Mouse (Mus musculus): Measurements from ENCODE around the gene Olfr1441.

The Olfr1441 gene

DNA sequence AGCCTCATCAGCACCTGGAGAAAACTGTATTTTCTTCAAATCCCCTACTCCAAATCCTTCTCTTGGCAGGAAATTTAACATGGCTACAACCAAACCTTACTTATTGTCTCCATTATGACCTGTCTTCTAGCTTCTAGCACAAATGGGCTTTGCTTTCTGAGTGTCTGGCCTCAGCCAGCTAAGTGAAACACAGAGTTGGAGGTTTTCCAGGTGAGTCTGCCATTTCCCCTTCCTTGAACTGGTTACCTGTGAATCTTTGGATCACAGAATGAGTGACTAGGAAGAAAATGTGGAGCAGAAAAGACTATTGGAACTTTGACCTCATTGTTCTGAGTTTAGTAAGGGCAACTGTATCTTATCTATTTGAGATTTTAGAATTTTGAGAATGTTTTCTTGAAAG is at the start of gene Olfr1441:
Olfr1441 (plus strand) TSS at position 73 of the 400 bp plus-strand sequence.
- in situ Hi-C loops (cut with MboI; ENCODE audit: unreplicated experiment in 2 of 2): loop anchor here (10.0 to 25.0 kb wide), 4 partner anchors 633 to 1395 kb away; partner anchors contain the start of genes Ms4a6d (in 2 of the 2), Ms4a2 (in 1 of the 2) and Olfr1499 (in 1 of the 2)

DNA sequence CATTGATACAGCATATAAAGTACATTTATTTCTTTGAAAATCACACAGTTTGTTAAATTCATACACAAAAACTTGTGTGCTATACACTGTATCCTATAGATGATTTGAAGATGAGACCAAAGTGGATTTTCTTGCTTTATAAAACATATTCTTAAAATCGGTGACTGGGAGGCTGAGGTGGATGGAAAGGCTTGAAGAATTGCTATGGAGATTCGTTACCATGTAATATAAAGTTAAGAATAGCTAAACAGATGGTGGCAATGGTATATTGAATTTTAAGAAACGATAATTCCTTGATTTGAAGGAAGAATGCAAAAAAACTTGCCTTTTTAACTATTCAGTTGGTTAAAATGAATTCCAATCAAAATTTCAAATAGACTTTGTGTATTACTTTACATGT is 44.2 kb upstream of the Olfr1441 start:
- in situ Hi-C loops (cut with MboI; ENCODE audit: unreplicated experiment in 2 of 2): no loop called here

DNA sequence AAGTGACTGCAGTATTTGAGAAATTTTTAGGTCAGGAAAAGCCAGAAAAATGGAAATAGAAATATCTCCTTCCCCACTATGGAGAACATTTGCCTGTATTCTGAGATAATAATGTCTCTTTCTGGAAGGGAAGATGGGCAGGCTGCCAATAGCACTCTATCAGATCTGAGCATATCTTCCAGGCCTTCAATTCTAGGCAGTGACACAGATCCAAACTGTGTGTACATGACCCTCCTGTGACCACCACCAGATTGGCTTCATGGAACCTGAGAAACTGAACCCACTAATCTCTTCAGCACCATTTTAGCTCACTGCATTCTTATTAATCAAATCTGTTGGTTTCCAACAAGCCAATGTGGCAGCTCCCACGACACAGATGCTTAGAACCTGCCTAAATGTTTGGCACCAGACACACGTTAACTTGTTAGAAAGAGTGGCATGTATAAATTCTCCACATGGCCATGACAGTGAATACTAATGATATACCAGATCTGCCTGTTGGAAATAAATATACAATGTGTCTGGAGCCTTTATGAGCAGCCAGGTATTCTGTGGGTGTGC is 42.7 kb upstream of the Olfr1441 start:
- in situ Hi-C loops (cut with MboI; ENCODE audit: unreplicated experiment in 2 of 2): no loop called here

DNA sequence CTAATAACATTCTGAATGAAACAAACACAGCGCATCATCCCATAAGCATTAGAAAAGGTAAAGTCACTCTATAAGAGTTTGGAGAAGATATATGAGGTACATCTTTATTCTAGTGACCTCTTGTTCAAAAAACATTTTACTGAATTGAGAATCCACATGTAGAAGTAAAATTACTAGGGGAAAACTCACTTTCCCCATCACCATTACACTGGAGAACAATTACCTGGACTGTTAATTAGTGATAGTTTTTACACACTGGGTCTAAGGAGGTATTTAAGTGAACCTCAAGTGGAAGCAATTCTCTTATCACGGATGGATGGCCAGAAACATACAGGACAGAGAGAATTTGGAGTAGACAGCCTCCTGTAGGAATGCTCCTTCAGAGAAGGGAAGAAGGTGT is 30.3 kb upstream of the Olfr1441 start, which contains the start of gene Olfr1440:
Olfr1440 (plus strand) TSS at position 301 of the 400 bp plus-strand sequence.
- in situ Hi-C loops (cut with MboI; ENCODE audit: unreplicated experiment in 2 of 2): no loop called here

DNA sequence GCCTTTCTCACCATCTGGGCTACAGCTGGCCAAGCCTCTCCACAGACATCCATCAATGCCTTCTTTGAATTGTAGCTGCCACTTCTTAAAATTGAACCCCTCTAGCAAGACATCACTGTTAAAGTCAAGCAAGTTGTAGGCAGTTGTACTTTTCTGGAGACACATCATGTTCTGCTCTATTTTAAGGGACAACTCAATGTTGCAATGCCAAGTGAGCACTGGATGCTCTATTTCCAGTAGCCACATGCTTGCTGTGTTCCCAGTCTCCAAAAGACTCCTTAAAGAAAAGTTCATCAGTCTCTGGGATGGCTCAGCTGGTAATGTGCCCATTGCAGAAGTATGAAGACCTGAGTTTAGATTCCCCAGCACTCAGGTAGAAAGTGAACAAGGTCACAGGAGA is 3.5 kb upstream of the Olfr1441 start:
- in situ Hi-C loops (cut with MboI; ENCODE audit: unreplicated experiment in 2 of 2): loop anchor here (10.0 to 25.0 kb wide), 4 partner anchors 629 to 1399 kb away; partner anchors contain the start of genes Ms4a6d (in 2 of the 2), Ms4a2 (in 1 of the 2) and Olfr1499 (in 1 of the 2)

DNA sequence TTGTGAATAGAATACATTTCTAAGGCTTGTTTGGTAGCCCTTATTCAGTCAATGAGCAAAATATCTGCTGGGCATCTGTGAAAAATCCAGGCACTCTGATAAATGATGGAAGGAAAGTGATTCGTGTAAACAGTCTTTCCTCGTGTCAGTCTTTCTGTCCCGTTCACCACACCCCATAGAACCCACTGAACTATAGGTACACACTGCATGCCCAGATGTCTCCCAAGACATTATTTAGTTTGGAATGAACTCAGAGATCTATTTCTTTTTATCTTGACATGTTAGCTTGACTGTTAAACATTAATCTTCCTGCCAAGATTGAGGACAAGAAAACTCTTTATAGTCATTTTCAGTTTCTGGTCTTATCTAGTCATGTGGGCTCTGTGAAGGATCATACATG is 1.1 kb downstream of the Olfr1441 start:
- in situ Hi-C loops (cut with MboI; ENCODE audit: unreplicated experiment in 2 of 2): loop anchor here (10.0 to 25.0 kb wide), 4 partner anchors 634 to 1394 kb away; partner anchors contain the start of genes Ms4a6d (in 2 of the 2), Ms4a2 (in 1 of the 2) and Olfr1499 (in 1 of the 2)

DNA sequence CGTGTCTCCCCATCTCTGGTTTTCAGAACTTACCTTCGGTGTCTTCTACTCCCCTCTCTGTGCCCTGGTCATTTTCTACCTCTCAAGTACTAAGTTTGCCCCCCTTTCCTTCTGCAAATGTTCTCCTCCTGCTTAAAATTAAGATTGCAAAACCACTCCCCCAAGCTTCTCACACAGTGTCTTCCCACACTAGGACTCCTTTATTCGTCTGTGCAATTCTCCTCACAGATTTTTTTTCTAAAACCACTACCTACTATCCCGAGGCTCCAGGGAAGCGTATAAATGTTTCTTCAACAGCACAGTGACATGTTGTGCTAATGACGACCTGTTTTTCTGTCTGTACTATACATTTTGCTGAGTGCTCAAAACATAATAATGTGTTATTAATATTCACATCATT is 3.3 kb downstream of the Olfr1441 start:
- in situ Hi-C loops (cut with MboI; ENCODE audit: unreplicated experiment in 2 of 2): loop anchor here (10.0 to 25.0 kb wide), 4 partner anchors 286 to 1392 kb away; partner anchors contain the start of genes Ms4a2 (in 1 of the 2), Ms4a6d (in 1 of the 2) and Olfr1499 (in 1 of the 2)

DNA sequence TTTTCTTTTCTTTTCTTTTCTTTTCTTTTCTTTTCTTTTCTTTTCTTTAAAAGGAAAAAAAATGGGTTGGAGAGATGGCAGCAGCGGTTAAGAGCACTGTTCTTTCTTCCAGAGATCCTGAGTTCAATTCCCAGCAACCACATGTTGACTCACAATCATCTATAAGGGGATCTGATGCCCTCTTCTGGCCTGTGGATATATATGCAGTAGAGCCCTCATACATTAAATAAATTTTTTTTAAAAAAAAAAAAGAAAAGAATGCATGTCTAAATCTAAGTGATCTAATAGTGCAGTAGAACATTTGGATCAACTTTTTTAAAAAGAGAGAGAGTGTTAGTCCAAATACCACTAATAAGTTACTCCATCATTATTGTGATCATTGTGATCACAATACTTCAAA is 4.4 kb downstream of the Olfr1441 start:
- in situ Hi-C loops (cut with MboI; ENCODE audit: unreplicated experiment in 2 of 2): loop anchor here (10.0 to 25.0 kb wide), 4 partner anchors 287 to 1391 kb away; partner anchors contain the start of genes Ms4a2 (in 1 of the 2), Ms4a6d (in 1 of the 2) and Olfr1499 (in 1 of the 2)

DNA sequence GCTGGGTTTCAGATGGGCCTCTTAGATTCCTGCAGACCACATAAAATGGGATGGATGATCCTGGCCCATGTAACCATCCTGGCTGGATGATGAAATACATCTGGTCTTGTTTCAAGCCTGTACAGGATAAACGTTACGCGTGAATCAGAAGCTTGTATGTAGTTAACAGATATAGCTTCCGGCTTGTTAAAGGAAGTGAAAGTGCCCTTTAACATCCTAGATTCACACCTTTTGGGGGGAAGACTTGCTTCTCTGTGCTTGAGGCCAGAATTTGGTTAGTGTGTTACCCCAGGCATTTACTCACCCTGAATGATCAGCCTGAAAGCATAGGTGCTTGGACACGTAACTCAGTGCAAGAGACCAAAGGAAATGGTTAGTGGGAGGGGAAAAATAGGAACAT is 9.9 kb downstream of the Olfr1441 start:
- in situ Hi-C loops (cut with MboI; ENCODE audit: unreplicated experiment in 2 of 2): loop anchor here (10.0 to 25.0 kb wide), 3 partner anchors 292 to 640 kb away; no protein-coding TSS in a partner anchor

DNA sequence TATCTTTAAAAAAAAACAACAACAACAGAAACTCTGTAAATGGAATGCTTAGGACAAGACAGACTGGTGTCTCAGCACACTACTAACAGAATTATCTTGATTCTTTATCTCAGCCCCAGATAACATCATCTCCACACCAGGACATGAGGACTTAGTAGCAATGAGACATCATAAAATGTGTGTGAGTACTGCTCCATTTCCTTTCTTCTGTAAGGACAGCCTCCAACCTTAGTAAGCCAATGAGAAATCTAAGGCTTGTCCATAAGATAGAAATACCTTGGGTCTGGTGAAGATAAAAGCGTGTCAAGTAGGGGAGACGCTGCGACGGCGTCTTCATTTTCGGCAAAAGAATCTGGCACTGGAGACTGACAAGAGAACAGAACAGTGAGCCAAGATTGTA is 10.4 kb downstream of the Olfr1441 start, which contains the start of gene Pfpl:
Pfpl (plus strand) TSS at position 301 of the 400 bp plus-strand sequence.
- in situ Hi-C loops (cut with MboI; ENCODE audit: unreplicated experiment in 2 of 2): loop anchor here (10.0 to 25.0 kb wide), 3 partner anchors 293 to 640 kb away; no protein-coding TSS in a partner anchor

DNA sequence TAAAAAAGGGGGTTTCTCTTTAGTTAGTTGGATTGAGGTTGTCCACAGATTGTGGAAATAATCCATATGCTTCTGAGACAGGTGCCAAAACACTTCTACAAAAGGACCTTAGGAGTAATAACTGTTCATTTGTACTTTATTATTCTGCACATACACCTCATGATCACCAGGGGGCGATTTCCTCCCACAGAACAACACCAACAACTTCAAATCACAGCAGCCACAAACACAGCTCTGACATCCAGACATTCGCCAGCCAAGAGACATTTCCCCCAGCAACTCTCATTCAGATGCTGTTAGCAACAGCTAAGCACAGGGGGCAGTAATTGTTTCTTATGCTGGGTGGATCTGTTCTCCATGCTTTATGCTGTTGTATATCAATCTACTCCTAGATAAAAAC is 15.8 kb downstream of the Olfr1441 start:
- in situ Hi-C loops (cut with MboI; ENCODE audit: unreplicated experiment in 2 of 2): loop anchor here (5.0 to 25.0 kb wide), 6 partner anchors 34 to 646 kb away; partner anchors contain the start of gene Dtx4 (in 1 of the 2)

DNA sequence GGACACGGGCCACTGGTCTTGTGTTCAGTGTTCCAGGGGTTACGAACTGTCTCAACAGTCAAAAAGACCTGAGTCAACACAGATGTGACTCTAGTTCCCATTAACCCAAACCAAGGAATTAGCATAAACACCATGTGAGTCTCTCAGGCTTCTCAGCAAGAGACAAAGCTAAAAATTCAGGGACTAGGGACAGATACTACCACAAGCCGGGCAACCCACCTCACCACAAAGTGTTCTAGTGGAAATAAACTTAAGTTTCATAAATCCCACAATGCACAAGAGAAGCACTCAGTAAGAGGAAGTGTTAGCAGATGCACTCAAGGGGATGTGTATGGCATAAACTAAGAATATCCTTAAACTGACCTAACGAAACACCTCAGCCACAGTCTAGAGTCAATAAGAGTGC is 17.8 kb downstream of the Olfr1441 start:
- in situ Hi-C loops (cut with MboI; ENCODE audit: unreplicated experiment in 2 of 2): loop anchor here (10.0 to 25.0 kb wide), 2 partner anchors 420 to 648 kb away; no protein-coding TSS in a partner anchor

DNA sequence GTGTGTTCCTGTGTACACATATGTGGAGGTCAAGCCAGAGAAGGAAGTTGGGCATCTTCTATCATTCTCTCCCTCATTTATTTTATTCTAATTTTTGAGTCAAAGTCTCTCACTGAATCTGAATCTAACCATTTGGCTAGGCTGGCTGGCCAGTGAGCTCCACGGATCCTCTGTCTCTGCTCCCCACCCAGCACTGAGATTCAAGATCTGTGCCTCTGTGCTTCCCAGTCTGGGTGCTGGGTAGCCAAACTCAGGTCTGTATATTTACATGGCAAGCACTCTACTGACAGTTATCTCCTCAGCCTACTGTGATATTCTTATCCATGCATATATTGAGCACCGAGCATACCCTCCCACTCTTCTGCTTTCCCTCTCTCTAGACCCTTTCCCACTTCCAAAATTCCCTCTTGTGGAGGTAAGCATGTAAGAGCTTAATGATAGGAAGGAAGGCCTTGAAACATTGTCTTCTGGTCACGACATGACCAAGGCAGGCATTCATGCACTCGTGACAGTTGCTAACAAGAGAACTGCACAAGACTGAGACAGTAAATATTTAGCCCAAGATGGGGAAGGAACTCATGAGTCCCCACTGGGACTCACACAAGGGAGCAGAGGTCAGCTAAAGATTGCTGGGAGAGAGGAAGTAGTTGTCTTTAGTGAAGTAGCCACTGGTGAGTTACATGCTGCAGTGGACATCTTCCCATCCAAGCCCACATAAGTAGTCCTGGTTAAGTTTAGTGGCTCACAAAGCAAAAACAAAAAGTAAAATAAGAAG is 18.7 kb downstream of the Olfr1441 start:
- in situ Hi-C loops (cut with MboI; ENCODE audit: unreplicated experiment in 2 of 2): loop anchor here (10.0 to 25.0 kb wide), 2 partner anchors 421 to 649 kb away; no protein-coding TSS in a partner anchor

DNA sequence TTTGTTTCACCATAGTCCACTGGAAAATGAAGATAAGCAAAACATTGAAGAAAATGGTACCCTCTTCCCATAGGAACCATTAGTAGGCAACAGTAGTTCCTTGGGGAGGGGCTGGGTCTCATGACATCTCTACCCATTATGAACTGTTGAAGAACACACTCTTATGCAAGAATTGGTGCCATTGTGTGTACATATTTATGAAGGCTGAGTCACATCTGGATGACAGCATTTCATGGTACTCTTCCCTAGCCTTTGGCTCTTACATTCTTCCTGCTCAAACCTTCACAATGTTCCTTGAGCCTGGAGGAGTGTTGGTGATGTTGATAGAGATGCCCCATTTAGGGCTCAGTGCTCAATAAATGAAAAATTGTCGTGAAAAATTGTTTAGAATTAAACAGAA is 22.3 kb downstream of the Olfr1441 start:
- in situ Hi-C loops (cut with MboI; ENCODE audit: unreplicated experiment in 2 of 2): loop anchor here (10.0 to 25.0 kb wide), 2 partner anchors 425 to 652 kb away; no protein-coding TSS in a partner anchor

DNA sequence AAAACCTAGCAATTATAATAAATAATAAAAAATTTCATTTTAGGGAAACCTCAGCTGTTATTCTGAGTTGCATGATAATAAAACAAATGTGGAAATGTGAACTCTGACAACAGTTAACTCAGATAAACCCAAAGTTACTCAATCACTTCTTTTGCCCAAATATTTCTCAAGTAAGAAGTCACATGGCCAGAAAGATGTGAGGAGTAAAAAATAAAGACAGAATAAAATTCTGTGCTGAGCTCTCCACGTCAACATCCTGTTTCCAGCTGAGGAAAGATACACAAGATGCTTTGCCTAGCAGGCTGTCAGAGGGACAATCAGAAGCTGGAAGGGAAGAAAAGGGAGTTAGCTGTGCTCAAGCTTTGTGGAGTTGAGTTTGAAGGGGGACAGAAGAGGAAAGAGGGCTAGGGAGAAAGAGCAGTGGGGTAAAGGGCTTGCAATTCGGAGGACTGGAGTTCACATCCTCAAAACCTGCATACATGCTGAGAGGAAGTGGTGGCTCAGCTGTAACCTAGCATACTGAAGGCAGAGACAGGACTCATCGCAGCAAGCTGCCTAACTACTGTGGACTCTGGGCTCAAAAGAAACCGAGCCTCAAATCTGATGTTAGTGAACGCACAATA is 23.0 kb downstream of the Olfr1441 start:
- in situ Hi-C loops (cut with MboI; ENCODE audit: unreplicated experiment in 2 of 2): loop anchor here in 1 of 2 experiments (25.0 kb wide), 1 partner anchor 653 kb away; no protein-coding TSS in a partner anchor

DNA sequence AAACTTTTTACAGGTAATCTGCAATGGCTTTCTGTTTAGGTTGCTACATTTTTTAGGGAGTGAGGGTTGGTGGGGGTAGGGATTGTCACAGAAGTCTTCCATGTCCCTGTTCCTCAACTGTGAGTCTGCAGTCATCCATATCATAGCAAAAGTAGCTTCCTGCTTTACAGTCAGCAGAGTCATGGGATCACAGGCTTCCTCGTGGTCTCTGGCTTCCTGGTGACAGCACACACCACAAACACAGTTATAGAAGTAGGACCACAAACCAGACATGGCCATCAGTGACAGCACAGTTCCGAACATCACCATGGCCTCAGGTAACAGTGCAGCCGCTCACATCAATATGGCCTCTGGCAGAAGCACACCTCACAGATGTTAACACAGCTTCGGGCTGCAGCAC is 25.3 kb downstream of the Olfr1441 start:
- in situ Hi-C loops (cut with MboI; ENCODE audit: unreplicated experiment in 2 of 2): loop anchor here in 1 of 2 experiments (25.0 kb wide), 1 partner anchor 655 kb away; no protein-coding TSS in a partner anchor

DNA sequence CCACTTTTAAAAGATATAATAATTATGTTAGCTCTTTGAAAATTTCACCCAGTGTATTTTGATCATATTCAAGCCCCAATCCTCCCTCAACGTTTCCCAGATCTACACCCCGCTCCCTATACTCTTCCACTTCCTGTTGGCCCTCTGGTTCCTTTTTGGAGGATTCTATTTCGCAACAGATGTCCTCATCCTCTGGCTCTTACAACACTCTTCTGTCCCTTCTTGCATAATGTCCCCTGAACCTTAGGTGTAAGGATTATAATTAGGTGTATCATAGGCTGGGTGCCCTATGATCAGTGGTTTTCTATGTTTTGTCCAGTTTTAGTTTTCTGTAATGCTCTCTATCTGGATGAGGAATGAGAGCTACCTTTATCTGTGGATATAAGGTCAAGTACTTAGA is 27.8 kb downstream of the Olfr1441 start:
- in situ Hi-C loops (cut with MboI; ENCODE audit: unreplicated experiment in 2 of 2): loop anchor here in 1 of 2 experiments (25.0 kb wide), 1 partner anchor 658 kb away; no protein-coding TSS in a partner anchor

DNA sequence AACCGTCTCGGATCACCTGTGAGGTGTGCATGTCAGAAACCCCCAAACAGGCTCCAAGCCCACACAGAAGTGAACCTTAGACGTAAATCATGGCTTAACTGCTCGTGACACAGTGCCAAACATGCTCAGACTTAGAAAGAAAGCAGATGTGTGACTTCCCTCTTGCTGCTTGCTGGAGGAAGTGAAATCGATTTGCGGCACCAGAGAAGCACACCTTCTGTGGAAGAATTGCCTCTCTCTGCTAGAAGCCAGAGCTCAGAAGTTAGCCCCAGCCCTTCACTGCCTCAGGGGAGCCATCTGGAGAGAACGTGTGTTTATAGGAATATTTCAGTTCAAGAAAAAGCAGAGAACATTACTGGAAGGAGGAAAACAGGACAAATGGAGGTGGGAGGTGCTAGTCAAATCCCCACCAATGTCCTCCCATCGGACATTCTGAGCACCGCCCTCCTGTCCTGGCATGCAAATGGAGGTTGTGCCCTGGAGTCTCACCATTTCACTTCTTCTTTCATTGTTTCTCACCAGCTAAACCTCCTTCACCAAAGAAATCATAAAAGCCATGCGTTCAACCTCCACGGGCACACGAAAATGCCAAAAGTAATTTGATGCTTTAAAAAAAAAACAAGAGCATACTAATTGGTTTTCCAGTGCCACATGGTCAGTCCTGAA is 40.3 kb downstream of the Olfr1441 start:
- in situ Hi-C loops (cut with MboI; ENCODE audit: unreplicated experiment in 2 of 2): loop anchor here in 1 of 2 experiments (25.0 kb wide), 1 partner anchor 1770 kb away; the partner anchor contains the start of genes Pga5 and Vps37c

DNA sequence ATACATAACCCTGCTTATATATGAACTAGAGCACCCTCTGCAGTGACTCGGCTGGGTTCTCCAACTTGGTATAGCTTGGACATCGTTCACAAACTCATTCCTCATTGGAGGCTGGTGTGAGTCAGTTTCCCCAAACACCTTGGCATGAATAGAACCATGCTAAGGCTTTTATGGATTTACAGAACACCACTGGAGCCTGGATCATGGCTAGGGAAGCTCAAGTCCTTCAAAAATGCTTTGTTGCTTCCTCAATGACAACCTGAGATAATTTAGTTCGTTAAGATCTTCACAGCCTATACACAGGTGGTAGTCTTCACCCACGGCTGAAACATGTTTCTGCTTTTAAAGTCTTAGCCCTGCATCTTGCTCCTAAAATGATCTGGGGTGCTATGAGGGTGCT is 42.3 kb downstream of the Olfr1441 start:
- in situ Hi-C loops (cut with MboI; ENCODE audit: unreplicated experiment in 2 of 2): loop anchor here in 1 of 2 experiments (25.0 kb wide), 1 partner anchor 1772 kb away; the partner anchor contains the start of genes Pga5 and Vps37c
